Mouse (Mus musculus): ENCODE results near the gene Fastkd5.
"Not testable (repeated sequence)": the region's sequence is repeated elsewhere in the genome, so short reads cannot be mapped to it uniquely, and the experiment has no call there.

The Fastkd5 gene

DNA sequence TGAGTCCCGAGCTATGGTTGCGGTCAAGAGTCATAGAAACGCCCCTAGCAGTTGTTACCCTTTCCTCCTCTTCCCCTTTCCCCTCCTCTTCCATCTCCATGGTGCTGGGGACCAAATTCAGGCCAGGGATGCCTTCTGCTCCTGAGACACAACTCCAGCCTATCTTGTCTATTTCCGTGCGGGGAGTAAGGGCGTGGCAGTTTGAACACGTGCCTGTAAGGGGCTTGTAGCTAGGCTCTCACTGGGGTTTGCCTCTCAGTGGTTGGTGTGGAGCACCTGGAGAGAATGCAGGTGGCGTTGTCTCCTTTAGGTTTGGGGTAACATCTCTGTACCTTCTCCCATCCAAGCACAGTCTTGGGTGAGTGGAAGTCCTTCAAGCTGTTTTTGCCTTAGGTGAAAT, 50.0 kb downstream of the Fastkd5 start:
- in situ Hi-C loops (cut with MboI; ENCODE audit: low sequenced_read_pairs), result no loop called here

DNA sequence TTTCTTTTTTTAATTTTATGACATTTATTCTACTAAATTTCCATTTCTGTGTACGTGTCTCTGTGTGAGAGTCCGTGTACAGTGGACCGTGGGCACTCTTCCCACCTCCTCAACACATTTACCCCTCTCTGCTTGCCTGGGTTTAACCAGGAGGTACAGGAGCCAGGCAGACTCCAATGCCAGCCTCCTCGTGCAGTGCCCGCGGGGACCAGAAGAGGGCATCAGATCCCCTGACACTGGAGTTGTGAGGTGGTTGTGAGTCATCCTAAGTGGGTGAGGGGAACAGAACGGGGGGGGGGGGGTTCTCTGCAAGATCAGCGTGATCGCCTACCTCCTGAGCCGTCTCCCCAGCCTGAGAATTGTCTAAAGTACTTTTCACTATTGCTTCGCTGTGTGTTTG, 51.7 kb downstream of the Fastkd5 start:
- in situ Hi-C loops (cut with MboI; ENCODE audit: low sequenced_read_pairs), result no loop called here

DNA sequence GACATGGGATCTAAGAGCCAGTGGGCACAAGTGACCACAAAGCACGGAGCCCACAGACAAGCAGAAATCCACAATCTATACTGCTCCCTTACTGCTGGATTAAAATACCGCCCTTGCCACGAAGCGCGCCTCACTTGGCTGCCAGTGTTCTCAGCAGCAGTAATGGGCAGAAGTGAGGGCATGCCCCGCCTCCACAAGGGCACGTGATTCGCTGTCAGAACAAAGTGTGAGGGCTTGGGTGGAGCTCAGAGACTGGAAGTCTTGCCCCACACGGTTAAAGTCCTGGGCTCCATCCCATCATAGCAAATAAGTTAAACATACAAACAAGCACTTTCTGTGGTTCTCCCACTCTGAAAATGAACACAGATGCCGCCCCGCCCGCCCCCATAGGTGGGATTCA, 52.2 kb downstream of the Fastkd5 start:
- in situ Hi-C loops (cut with MboI; ENCODE audit: low sequenced_read_pairs), result no loop called here

DNA sequence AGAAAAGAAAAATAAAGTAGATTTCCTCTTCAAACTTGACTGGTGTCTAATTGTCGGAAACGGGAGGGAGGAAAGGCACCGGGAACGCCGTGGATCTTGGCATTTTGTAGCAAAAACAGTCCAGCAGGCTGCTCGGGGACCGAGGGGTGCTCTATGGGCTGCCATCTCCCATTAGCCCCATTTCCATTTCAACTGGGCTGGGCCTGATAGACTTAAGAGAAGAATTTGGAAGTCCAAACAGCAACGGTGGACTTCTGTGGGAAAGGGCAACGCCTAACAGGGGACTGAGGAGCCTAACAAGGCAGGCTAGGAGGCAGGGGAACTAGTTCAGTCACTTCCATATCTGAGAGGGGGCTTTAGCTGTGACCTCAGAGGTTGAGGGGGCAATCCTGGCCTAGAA, 52.8 kb downstream of the Fastkd5 start:
- in situ Hi-C loops (cut with MboI; ENCODE audit: low sequenced_read_pairs), result no loop called here

DNA sequence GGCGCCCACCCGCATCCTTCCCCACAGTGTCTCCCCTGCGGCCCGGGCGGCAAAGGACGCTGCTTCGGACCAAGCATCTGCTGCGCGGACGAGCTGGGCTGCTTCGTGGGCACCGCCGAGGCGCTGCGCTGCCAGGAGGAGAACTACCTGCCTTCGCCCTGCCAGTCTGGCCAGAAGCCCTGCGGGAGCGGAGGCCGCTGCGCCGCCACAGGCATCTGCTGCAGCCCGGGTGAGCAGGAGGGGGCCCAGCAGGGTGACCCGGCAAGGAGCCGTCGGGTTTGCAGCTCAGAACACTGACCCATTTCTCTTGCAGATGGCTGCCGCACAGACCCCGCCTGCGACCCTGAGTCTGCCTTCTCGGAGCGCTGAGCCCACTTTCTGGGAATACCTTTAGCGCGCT, 53.3 kb downstream of the Fastkd5 start:
- in situ Hi-C loops (cut with MboI; ENCODE audit: low sequenced_read_pairs), result not testable (repeated sequence)

DNA sequence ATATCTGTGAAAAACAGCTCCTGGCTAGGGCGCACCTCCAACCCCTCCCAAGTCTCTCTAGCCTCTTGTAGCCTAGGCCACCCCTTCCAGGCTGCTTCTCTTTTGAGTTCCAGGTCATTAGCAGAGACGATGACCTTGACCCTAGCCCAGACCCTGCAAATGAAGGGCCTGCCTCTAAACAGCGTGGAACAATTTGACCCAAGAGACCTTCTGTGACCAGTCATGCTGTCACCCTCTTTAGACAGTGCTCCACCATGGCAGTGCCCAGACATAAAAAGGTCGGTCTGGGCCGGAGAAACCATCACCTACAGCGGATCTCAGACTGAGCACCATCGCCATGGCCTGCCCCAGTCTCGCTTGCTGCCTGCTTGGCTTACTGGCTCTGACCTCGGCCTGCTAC, 54.0 kb downstream of the Fastkd5 start, which contains the start of gene Oxt:
Gene Oxt, plus strand, starts transcription at position 301 of the 400 bp plus-strand sequence.
- in situ Hi-C loops (cut with MboI; ENCODE audit: low sequenced_read_pairs), result no loop called here

DNA sequence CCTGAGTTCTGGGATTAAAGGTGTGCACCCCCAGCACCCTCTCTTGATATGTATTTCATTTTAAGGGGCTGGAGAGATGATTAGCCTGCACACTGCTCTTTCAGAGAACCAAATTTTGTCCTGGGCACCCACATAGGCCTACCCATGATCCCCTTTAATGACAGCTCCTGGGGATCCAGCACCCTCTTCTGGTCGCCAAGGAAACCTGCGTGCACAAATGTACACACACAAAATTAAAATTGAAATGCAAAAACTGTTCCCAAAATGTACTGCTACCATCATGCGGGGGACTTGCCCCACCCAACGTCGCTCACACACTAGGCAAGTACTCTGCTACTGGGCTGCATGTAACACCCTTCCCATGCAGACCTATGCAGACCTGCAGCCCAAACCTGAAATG, 54.9 kb downstream of the Fastkd5 start:
- in situ Hi-C loops (cut with MboI; ENCODE audit: low sequenced_read_pairs), result no loop called here

DNA sequence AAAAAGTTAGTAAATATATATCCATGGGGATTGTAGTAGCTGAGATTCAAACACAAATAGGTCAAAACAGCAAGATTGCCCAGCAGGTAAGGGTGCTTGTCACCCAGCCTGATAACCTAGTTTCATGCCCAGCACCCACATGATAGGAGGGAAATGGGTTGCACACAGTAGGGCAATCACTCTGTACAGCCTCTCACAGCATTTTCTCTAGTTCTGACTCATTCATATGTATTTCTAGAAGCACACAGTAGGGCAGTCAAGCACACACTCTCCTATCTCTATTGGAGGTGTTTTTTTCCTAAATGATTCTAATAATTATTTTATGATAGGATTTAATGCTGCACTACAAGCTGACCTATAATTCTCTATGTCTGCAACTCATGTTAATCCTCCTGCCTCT, 59.9 kb downstream of the Fastkd5 start:
- in situ Hi-C loops (cut with MboI; ENCODE audit: low sequenced_read_pairs), result no loop called here

DNA sequence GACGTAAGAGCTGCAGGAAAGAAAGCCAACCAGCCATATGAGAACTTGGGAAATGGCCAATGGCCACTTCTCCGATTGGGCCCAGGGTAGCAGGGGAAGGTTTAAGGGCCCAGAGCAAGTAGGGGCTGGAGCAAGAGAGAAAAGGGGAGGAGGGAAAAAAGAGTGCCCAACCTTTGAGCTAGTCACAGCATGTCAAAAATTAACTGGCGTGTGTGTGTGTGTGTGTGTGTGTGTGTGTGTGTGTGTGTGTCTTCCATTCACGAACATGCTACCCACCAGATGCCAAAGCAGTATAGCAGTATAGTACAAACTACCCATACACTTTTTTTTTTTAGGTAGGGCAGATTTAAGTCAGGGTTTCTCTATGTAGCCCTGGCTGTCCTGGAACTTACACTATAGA, 60.9 kb downstream of the Fastkd5 start:
- in situ Hi-C loops (cut with MboI; ENCODE audit: low sequenced_read_pairs), result no loop called here

DNA sequence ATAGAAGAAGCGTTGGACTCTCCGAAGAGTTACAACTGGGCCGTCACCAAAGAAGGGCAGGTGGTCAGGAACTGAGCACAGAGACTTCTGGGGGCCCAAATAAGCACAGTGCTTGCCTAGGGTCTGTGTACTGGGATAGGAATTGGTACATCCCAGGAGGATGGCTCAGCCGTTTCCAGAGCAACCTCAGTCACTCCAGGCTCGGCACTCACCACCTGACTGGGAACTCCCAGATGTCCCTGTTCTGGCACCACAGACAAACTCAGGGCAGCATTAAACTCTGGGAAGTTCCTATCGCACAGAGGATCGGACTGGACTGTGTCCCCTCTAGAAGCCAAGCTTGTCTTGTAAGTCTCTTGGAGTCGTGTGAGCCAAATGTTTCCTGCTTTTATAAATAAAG, 64.8 kb downstream of the Fastkd5 start:
- in situ Hi-C loops (cut with MboI; ENCODE audit: low sequenced_read_pairs), result no loop called here

DNA sequence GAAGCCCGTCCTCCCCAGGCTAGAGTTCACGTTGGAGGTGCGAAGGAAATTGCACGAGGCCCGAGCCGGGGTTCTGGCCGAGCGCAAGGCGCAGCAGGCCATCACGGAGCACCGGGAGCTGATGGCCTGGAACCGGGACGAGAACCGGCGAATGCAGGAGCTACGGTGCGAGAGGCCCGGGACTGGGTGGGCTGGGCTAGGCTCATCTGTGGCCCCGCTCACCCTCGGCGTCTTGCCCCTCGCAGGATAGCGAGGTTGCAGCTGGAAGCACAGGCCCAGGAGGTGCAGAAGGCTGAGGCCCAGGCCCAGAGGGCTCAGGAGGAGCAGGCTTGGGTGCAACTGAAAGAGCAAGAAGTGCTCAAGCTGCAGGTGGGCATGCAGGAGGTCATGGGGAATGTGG, 65.8 kb downstream of the Fastkd5 start:
- in situ Hi-C loops (cut with MboI; ENCODE audit: low sequenced_read_pairs), result no loop called here
